Mouse (Mus musculus) ES-E14 (cell line): Measurements from ENCODE around the gene Unc5c.

ENCODE experiments used
- CHD2 ChIP-seq: IDR thresholded peaks from 2 replicates; pipeline ENCODE4 v1.6.1; 2014; ENCODE audit warnings: mild to moderate bottlenecking, low read depth, low read length, inconsistent platforms
- MAFK ChIP-seq: IDR thresholded peaks from 2 replicates; pipeline ENCODE4 v1.6.1; 2014; ENCODE audit warnings: mild to moderate bottlenecking, low read depth, low read length, inconsistent platforms; ENCODE audit not compliant: insufficient read depth
- ZNF384 ChIP-seq: IDR thresholded peaks from 2 replicates; pipeline ENCODE4 v1.6.1; 2012; ENCODE audit warnings: low read depth, low read length, inconsistent platforms

DNA sequence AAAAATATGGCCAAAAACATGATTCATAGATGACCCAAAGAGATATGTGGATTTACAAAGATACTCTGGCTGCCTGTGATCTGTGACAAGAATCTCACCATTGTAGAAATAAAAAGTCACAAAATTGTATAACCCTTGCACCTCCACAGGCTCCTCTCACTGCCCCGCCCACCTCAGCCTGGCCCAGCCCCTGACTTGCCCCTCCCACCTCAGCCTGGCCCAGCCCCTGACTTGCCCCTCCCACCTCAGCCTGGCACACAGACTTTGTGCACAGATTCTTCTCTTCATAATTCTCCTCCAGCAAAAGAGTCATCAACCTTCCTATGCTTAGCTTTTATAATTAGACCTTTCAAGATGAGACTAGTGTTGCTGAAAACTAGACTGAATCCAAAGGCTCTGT lies 327.1 kb downstream of the Unc5c start:
- no peak for TF ChIP-seq ZNF384
- TF ChIP-seq CHD2: no peak
- TF ChIP-seq MAFK: no peak
